Mouse (Mus musculus) urinary bladder, postnatal 25 days (tissue): ENCODE data around the gene Pms1.
"Not testable (repeated sequence)": the region's sequence is repeated elsewhere in the genome, so short reads cannot be mapped to it uniquely, and the experiment has no call there.

ENCODE experiments used
- DNase-seq: peaks from one replicate; pipeline ENCODE4 v3.0.0; 2022; ENCODE audit warnings: low spot score

Gene Pms1

DNA sequence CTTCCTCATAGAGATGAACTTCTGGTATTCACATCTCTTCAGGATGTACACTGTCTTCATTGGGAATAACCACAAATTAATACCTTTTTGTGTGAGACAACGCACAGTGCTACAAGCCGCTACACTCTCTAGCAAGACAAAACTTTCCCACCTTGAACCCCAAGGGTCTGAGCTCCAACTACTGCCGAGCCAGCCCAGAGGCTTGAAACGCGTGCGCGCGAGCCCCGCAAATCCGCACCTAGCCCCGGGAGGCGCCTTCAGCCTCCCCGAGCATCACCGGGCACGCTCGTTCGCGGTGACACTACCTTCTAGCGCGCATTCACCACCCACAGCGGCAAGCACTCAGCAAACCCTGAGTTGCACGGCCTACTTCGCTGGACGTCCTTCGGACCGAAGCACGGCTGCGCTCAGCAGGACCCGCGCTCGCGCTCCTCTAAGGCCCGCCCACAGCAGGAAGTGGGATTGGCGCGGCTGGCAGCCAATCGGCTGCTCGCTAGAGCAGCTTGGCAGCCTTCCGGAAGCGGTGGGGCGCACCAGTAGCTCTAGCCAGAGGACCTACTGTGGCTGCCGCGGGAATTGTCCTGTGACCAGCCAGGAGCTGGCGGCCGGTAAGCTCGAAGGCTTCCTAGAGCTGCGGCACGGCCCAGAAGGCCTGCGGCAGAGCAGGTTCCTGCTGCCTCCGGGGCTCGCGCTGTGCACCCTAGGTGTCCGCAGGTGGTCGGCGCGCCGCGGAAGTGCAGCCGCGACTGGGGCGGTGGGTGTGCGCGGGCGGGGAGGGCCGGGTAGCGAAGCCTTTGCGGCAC, at the start of gene Pms1, which contains the start of the genes Ormdl1 and Gm28778:
TSS of gene Pms1 (minus strand) at position 438 of the 803 bp plus-strand sequence.
TSS of gene Ormdl1 (plus strand) at position 515 of the 803 bp plus-strand sequence.
TSS of gene Gm28778 (plus strand) at position 531 of the 803 bp plus-strand sequence.
- DNase-seq, result peak; percentile 94

GRCm38 (mm10) chr1:53341071-53341470, 44.3 kb upstream of the Pms1 start:
- no peak for DNase-seq

DNA sequence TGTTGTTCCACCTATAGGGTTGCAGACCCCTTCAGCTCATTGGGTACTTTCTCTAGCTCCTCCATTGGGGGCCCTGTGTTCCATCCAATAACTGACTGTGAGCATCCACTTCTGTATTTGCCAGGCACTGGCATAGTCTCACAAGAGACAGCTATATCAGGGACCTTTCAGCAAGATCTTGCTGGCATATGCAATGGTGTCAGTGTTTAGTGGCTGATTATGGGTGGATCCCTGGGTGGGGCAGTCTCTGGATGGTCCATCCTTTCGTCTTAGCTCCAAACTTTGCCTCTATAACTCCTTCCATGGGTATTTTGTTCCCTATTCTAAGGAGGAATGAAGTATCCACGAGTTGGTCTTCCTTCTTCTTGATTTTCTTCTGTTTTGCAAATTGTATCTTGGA, 40.6 kb upstream of the Pms1 start:
- DNase-seq, result not testable (repeated sequence)

DNA sequence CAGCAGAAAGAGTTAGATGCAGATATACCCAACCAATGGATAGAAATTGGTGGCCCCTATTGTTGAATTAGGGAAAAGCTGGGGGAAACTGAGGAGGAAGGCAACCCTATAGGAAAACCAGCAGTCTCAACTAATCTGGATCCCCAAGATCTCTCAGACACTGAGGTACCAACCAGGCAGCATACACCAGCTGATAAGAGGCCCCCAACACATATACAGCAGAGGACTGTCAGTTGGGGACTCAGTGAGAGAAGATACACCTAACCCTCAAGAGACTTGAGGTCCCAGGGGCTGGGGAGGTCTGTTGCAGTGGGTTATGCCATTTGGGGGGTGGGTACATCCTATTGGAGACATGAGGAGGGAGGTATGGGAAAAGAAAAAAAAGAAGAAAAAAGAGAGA, 38.6 kb upstream of the Pms1 start:
- DNase-seq, result no peak

DNA sequence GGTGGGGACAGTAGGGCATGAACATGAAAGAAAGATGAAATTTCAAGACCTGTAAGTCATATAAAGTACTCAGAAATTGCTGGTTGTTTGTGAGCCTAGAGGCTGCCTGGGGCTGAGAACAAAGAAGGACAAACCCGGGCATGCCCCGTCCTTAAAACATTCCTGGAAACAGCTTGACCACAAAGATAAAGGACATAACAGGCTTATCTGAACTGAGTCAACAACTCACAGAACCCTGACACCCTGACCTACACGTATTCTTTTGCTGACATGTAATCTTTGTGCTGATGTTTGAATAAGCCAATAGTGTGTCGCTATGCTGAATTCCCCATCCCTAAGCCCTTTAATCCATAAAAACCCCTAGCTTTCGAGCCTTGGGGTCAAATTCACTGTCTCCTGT, 36.7 kb upstream of the Pms1 start:
- DNase-seq, result not testable (repeated sequence)

DNA sequence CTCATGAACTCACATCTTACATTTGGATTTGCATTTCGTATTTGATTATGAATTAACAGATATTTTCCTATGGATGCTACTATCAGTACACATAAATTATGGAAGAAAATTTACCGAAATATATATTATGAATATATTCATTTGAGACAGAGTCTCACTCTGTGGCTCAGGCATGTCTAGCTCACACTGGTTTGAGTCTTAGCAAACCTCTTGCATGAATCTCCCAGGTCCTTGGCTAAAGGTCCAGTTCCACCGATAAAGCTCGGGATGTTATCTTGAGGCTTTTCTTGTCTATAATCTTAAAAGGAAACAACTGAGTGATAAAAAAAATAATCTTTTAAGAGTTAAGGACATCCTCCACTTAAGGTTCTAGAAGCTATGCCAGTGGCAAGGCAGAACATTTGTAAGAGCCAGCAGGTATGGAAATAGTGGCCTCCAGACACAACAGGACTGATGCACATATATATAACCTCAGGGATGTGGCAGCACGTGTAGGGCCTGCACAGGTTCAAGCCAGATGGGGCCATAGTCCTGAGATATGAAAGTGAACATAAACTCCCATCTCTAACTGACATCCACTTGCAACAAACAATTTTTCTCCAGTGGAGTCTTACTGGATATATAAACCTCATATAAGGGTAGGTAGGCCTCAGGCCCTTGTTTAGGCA, 28.1 kb upstream of the Pms1 start:
- DNase-seq, result no peak

DNA sequence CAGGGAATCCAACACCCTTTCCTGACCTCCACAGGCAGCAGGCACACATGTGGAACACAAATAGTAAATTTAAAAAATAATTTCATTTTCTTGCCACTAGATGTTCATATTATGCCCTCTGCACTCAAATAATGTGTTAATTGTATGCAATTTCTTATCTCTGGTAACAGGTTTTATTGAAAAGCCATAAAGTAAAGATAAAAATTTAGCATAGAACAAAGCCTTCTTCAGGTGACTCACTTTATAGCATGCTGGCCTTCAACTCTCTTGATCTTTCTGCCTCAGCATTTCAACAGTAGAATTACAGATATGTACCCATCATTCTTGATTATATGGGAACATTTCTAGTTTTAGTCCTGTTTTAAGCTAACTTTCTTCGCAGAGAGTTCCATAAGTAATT, 27.5 kb upstream of the Pms1 start:
- no peak for DNase-seq

GRCm38 (mm10) chr1:53323254-53323653, 26.4 kb upstream of the Pms1 start:
- DNase-seq, result no peak

DNA sequence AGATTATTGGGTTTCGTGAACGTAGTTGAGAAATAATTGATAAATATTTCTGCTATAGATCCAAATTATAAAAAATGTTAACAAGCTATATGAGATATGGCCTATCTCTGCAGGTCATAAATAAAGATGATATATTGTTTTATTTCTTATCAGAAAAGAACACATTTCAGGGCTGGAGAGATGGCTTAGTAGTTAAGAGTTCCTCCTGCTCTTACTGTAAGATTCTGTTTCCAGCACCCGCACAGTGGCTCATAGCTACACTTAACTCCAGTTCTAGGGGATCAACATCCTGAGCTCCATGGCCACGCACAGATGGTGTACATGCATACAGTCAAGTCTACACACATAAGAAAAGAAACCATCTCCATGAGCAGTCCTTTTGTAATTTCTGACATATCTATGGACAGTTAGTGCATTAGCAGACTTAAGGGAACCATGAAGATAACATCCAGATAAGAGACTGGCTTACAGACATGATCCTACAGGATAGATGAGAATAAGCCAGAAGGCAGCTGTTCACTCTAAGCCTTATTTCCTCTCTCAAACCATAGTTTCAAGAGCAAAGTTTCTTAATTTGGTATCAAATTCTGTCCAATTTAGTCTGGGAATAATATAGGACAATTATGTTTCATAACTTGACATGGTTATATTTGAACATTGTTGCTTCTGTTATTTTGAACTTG, 25.0 kb upstream of the Pms1 start:
- DNase-seq, result no peak

- peak; percentile 81 for DNase-seq
Observed at GRCm38 (mm10) chr1:53312989-53313967, 16.5 kb upstream of the Pms1 start, which contains the start of gene Osgepl1. TSS of gene Osgepl1 (plus strand) at chr1:53313624.

GRCm38 (mm10) chr1:53300506-53300905, 3.7 kb upstream of the Pms1 start:
- DNase-seq, result no peak

DNA sequence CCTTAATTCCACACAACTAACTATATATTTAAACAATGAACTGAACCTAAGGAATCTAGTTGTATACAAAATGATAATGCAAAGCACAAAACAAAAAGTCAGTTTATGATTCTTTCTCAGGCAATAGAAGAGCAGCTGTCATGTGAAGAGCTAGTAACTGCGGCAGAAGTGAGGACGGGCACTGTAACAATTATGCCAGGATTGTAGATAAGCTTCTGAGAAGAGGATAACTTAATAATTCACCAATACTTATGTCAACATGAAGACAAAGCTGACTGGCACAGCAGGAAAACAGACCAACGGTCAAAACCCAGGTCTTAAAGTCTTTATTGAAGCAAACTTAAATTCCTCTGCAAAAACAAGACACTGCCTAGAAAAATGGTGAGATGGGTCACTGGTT, 5.6 kb downstream of the Pms1 start:
- DNase-seq, result no peak

DNA sequence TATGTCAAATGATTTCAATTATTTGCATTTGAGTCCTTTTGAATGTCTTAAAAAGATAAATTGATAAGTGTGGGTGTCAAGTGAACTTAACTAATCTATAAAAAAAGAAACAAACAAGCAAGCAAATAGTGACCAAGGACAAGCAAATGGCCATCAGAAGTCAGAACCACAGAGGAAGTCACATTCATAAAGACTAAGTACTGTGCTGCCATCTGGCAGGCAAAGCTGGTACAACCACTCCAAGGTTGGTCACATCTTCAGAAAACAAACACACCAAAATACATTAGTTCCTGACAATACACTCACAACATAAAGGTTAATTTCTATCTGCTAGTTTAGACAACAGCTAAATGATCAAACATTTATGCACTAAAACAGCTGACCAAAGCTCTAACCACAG, 24.2 kb downstream of the Pms1 start:
- DNase-seq, result no peak

GRCm38 (mm10) chr1:53269901-53270300, 26.9 kb downstream of the Pms1 start:
- no peak for DNase-seq

- DNase-seq, result not testable (repeated sequence)
Observed at GRCm38 (mm10) chr1:53264958-53265612, 31.7 kb downstream of the Pms1 start.

DNA sequence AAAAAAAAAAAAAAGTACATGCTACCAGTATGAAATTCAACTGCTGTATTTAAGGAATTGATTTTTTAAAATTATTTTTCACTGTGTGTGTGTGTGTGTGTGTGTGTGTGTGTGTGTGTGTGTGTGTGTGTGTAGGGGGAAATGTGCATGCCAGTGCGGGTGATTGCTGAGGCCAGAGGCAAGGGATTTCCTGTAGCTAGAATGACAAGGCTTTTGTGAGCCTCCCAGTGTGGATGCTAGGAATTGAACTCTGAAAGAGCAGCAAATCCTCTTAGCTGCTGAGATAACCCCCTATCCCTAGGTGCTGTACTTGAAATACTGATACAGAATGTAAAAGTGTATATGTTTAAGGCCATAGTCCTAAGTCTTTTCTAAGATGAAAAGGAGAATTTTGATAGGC, 70.8 kb downstream of the Pms1 start:
- DNase-seq, result no peak

- DNase-seq, result no peak
Observed at GRCm38 (mm10) chr1:53225616-53226015, 71.2 kb downstream of the Pms1 start.

- no peak for DNase-seq
Observed at GRCm38 (mm10) chr1:53224775-53225174, 72.0 kb downstream of the Pms1 start.

- DNase-seq, result no peak
Observed at GRCm38 (mm10) chr1:53210136-53210535, 86.7 kb downstream of the Pms1 start.

DNA sequence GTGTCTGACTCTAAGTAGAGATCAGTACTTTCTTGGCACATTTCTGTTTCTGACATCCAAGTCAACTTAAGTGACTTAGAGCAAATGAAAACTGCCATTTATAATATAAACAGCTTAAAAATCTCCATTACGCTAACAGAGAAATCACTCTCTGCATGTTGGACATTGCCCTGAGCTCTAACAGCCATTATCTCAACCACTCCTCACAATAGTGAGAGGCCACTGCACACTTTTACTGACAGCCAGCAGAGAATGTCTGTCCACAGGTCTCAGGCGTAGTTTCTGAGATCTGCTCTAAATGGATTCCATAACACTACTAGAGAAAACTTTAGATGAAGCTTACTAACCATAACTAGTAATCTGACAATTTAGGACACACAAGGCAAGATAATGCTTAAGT, 92.9 kb downstream of the Pms1 start:
- DNase-seq, result no peak

GRCm38 (mm10) chr1:53201630-53202199, 95.1 kb downstream of the Pms1 start:
- no peak for DNase-seq
